ENCODE assay signal across 36 mouse cellular contexts in the genomic region with DNA sequence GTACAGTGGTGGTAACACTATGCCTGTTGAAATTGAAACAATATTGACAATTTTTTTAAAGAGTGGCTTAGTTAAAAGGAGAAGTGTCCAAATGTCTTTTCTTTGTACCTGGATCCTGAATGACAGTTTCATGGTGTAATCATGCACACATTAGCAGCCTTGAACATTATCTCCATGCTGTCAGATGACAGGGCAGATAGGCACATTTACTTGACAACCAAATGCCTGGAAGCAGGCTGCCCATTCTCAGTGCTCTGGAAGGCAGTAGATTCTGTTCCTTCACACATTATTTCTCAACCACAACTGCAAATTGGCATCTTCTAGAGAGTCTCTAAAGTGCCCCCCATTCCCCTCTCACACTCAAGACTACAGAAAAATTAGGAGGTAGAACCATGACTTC. TPM values are rescaled to one million over a fixed set of nuclear protein-coding genes. Genes with fewer than 3 reads are reported as not detected.
"Had no signal": no experiment of that assay in that cellular context is flagged by ENCODE, and none has a peak within 500 bp of the region (broad histone marks: within the 10 kb centered on the region; RNA-seq: fewer than 3 reads in every experiment).

No protein-coding gene starts in this region.

- H3K27me3 ChIP-seq: embryonic facial prominence, embryonic 12.5 days; embryonic facial prominence, embryonic 13.5 days; embryonic facial prominence, embryonic 15.5 days; forebrain, embryonic 12.5 days; forebrain, embryonic 13.5 days; forebrain, embryonic 15.5 days had no signal

- ATAC-seq: forebrain, embryonic 13.5 days; forebrain, embryonic 14.5 days; forebrain, embryonic 15.5 days; forebrain, embryonic 16.5 days; forebrain, postnatal 0 days had no signal

- H3K36me3 ChIP-seq: embryonic facial prominence, embryonic 10.5 days; embryonic facial prominence, embryonic 12.5 days; embryonic facial prominence, embryonic 13.5 days; embryonic facial prominence, embryonic 15.5 days; forebrain, embryonic 10.5 days; forebrain, embryonic 12.5 days; forebrain, embryonic 15.5 days had no signal

- DNase-seq: cerebellum, adult 9-10 months; cerebellum, adult 9-11 months; cerebellum, postnatal 10 days; cerebellum, postnatal 14 days; cerebellum, postnatal 25 days; cerebellum, postnatal 36 days; embryo, embryonic 11 days; forebrain, postnatal 0 days; gastrocnemius, adult 2 months; gastrocnemius, postnatal 10 days; gastrocnemius, postnatal 14 days; gastrocnemius, postnatal 25 days; gastrocnemius, postnatal 36 days; heart, adult 11 months; heart, adult 18-20 months; heart, adult 2 months had no signal

- H3K9me3 ChIP-seq: embryonic facial prominence, embryonic 10.5 days; embryonic facial prominence, embryonic 12.5 days; embryonic facial prominence, embryonic 13.5 days; embryonic facial prominence, embryonic 15.5 days; forebrain, embryonic 10.5 days; forebrain, embryonic 12.5 days; forebrain, embryonic 13.5 days; forebrain, embryonic 15.5 days had no signal

- H3K4me1 ChIP-seq: embryonic facial prominence, embryonic 10.5 days; embryonic facial prominence, embryonic 12.5 days; embryonic facial prominence, embryonic 13.5 days; embryonic facial prominence, embryonic 15.5 days; forebrain, embryonic 10.5 days; forebrain, embryonic 12.5 days; forebrain, embryonic 13.5 days; forebrain, embryonic 15.5 days had no signal

- H3K4me3 ChIP-seq: embryonic facial prominence, embryonic 10.5 days; embryonic facial prominence, embryonic 12.5 days; embryonic facial prominence, embryonic 13.5 days; embryonic facial prominence, embryonic 15.5 days; erythroblast, embryonic 14.5 days; forebrain, embryonic 10.5 days; forebrain, embryonic 12.5 days; forebrain, embryonic 13.5 days; forebrain, embryonic 15.5 days; gastrocnemius, adult 2 months; heart, adult 2 months had no signal

RNA-seq across cellular contexts. Expression of a gene that starts 20.2 kb away (rescaled TPM):
- total RNA-seq: common myeloid progenitor, adult 5-6 weeks; gastrocnemius, adult 18-20 months; gastrocnemius, adult 2 months; gastrocnemius, adult 8-10 months; gastrocnemius, postnatal 10 days; gastrocnemius, postnatal 14 days; gastrocnemius, postnatal 25 days; gastrocnemius, postnatal 36 days; gastrocnemius, postnatal 4 days; granulocyte monocyte progenitor cell, adult 5-6 weeks; heart, adult 18-20 months; heart, adult 2 months; heart, adult 8-10 months had no signal
- polyA plus RNA-seq: embryonic facial prominence, embryonic 10.5 days; embryonic facial prominence, embryonic 11.5 days; embryonic facial prominence, embryonic 12.5 days; embryonic facial prominence, embryonic 13.5 days; embryonic facial prominence, embryonic 14.5 days; embryonic facial prominence, embryonic 15.5 days; erythroblast, embryonic 14.5 days; forebrain, embryonic 10.5 days; forebrain, embryonic 11.5 days; forebrain, embryonic 12.5 days; forebrain, embryonic 13.5 days; forebrain, embryonic 16.5 days; heart, adult 2 months had no signal
